Mouse (Mus musculus) cortical plate, adult 2 months (tissue): ENCODE results near the gene Plekhg3.

ENCODE experiments used
- CTCF ChIP-seq: fragments of 200-500 bp; IDR thresholded peaks from 2 replicates; pipeline ENCODE4 v1.5.1; 2011; ENCODE audit warnings: mild to moderate bottlenecking, control low read depth, low read length; ENCODE audit not compliant: insufficient read depth; ENCODE audit errors: extremely low read depth
- POLR2A ChIP-seq: fragments of 200-500 bp; IDR thresholded peaks from 2 replicates; pipeline ENCODE4 v1.6.1; 2011; ENCODE audit warnings: mild to moderate bottlenecking, low read length, control low read depth; ENCODE audit not compliant: insufficient read depth; ENCODE audit errors: extremely low read depth

GRCm38 (mm10) chr12:76587357-76587756 is 56.7 kb downstream of the Plekhg3 start:
- no peak for TF ChIP-seq CTCF
- no peak for TF ChIP-seq POLR2A
